Mouse (Mus musculus) E14TG2a.4 (cell line): Measurements from ENCODE around the gene Raet1e.
"Not testable (repeated sequence)": the region's sequence is repeated elsewhere in the genome, so short reads cannot be mapped to it uniquely, and the experiment has no call there.

ENCODE experiments used
- H3K27me3 ChIP-seq: 2 replicates; pipeline ENCODE4 v1.6.1; 2014; ENCODE audit warnings: low read length, control low read depth; ENCODE audit not compliant: insufficient read depth
- H3K36me3 ChIP-seq: 2 replicates; pipeline ENCODE4 v1.6.1; 2014; ENCODE audit warnings: low read length, control low read depth; ENCODE audit not compliant: insufficient read depth
- H3K4me1 ChIP-seq: replicated peaks from 2 replicates; pipeline ENCODE4 v1.6.1; 2014; ENCODE audit warnings: low read depth, low read length, control low read depth
- H3K4me3 ChIP-seq: replicated peaks from 2 replicates; pipeline ENCODE4 v1.5.1; 2014; ENCODE audit warnings: mild to moderate bottlenecking, low read length
- H3K9me3 ChIP-seq: 2 replicates; pipeline ENCODE4 v1.6.1; 2014; ENCODE audit warnings: low read length, control low read depth
- CTCF ChIP-seq: conservative IDR thresholded peaks from 2 replicates; pipeline ENCODE4 v1.5.1; 2014; ENCODE audit warnings: low read length

Raet1e gene

GRCm38 (mm10) chr10:22172431-22173334 lies 14.3 kb downstream of the Raet1e start:
- not testable (repeated sequence) for H3K27me3 ChIP-seq, H3K36me3 ChIP-seq, H3K4me3 ChIP-seq, H3K9me3 ChIP-seq, H3K4me1 ChIP-seq

- H3K9me3 ChIP-seq, H3K27me3 ChIP-seq, H3K36me3 ChIP-seq, H3K4me1 ChIP-seq, H3K4me3 ChIP-seq: not testable (repeated sequence)
These were observed 15.2 kb downstream of the Raet1e start for GRCm38 (mm10) chr10:22173335-22174189.

DNA sequence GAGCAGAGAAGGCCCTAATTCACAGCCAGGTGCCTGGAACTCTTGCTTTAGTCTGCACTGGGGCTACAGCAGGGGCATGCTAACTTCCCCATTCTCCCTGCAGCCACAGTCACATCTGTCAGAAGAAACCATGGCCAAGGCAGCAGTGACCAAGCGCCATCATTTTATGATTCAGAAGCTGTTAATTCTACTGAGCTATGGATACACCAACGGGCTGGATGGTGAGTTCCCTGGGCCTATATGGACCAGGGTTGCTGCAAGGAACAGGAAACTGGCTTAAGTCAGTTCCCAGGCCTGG lies 15.8 kb downstream of the Raet1e start:
- not testable (repeated sequence) for H3K4me3 ChIP-seq, H3K4me1 ChIP-seq, H3K9me3 ChIP-seq, H3K27me3 ChIP-seq, H3K36me3 ChIP-seq

DNA sequence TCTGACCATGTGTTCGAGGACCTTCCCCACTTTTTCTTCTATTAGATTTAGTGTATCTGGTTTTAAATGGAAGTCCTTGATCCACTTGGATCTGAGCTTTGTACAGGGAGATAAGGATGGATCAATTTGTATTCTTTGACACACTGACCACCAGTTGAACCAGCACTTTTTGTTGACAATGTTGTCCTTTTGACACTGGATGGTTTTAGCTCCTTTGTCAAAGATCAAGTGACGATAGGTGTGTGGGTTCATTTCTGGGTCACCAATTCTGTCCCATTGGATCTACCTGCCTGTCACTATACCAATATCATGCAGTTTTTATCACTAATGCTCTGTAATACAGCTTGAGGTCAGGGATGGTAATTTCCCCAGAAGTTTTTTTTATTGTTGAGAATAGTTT lies 18.1 kb downstream of the Raet1e start:
- H3K27me3 ChIP-seq, H3K9me3 ChIP-seq, H3K36me3 ChIP-seq, H3K4me3 ChIP-seq, H3K4me1 ChIP-seq: not testable (repeated sequence)

DNA sequence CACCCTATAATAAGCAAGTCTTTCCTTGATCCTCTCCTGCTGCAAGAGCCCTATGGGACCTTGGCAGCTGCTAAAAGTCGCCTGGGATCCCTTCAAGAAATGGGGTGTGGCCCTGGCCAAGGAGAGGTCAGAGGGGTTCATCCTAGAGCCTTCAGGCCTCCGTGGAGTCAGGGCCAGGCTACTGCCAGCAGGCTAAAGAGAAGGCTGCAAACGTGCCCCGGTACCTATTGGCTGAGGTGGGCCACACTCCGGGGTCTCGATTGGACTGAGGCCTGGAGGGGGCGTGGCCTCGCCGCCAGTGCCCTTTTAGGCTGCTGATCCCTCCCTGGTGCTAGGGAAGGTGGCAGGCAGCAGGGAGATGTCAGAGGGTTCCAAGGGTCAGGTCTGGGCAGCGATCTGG lies 32.7 kb downstream of the Raet1e start:
- not testable (repeated sequence) for H3K4me1 ChIP-seq, H3K36me3 ChIP-seq, H3K4me3 ChIP-seq, H3K9me3 ChIP-seq, H3K27me3 ChIP-seq

DNA sequence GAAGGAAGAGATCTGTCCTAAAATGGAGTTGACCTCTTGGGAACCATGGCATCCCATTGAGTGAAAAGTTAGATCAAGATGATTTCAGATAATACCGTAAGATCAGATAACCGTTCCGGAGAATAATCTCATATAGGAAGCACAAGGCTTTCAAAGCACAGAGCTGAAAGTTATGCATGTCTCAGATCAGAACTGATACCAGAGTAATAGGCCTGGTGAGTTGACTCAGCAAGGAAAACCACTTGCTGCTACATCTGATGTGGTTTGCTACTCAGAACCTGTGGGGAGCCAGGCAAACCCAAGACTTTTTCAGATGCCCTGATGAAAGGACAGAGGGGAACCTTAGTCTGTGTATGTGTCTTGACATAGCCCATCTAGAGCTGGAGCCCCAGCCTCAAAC lies 43.0 kb downstream of the Raet1e start:
- not testable (repeated sequence) for H3K27me3 ChIP-seq, H3K4me3 ChIP-seq, H3K4me1 ChIP-seq, H3K36me3 ChIP-seq, H3K9me3 ChIP-seq

GRCm38 (mm10) chr10:22202784-22203583 lies 44.6 kb downstream of the Raet1e start:
- not testable (repeated sequence) for H3K9me3 ChIP-seq, H3K27me3 ChIP-seq, H3K4me3 ChIP-seq, H3K4me1 ChIP-seq, H3K36me3 ChIP-seq

DNA sequence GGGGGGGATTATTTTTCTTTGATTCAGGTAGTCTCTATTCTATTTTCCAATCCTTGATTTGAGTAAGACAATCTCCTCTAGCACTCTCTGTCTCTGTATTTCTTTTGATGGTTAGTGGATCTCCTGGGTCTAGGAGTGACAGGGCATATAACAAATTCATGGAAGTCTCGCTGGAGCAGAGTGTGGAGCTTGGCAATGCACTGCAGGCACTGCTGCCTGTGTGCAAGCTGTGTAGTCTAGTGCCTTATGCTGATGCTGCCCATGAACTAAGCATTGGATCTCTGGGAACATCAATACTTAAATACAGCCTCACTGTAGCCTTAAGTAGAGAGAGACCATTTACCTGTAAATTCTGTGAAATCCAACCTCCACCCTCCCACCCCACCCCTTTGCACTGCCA lies 48.1 kb downstream of the Raet1e start:
- H3K4me1 ChIP-seq, H3K9me3 ChIP-seq, H3K36me3 ChIP-seq, H3K27me3 ChIP-seq, H3K4me3 ChIP-seq: not testable (repeated sequence)

- H3K27me3 ChIP-seq, H3K4me3 ChIP-seq, H3K4me1 ChIP-seq, H3K9me3 ChIP-seq, H3K36me3 ChIP-seq: not testable (repeated sequence)
- peak; percentile 47 for TF ChIP-seq CTCF
These were observed 53.8 kb downstream of the Raet1e start for GRCm38 (mm10) chr10:22212012-22212696.

DNA sequence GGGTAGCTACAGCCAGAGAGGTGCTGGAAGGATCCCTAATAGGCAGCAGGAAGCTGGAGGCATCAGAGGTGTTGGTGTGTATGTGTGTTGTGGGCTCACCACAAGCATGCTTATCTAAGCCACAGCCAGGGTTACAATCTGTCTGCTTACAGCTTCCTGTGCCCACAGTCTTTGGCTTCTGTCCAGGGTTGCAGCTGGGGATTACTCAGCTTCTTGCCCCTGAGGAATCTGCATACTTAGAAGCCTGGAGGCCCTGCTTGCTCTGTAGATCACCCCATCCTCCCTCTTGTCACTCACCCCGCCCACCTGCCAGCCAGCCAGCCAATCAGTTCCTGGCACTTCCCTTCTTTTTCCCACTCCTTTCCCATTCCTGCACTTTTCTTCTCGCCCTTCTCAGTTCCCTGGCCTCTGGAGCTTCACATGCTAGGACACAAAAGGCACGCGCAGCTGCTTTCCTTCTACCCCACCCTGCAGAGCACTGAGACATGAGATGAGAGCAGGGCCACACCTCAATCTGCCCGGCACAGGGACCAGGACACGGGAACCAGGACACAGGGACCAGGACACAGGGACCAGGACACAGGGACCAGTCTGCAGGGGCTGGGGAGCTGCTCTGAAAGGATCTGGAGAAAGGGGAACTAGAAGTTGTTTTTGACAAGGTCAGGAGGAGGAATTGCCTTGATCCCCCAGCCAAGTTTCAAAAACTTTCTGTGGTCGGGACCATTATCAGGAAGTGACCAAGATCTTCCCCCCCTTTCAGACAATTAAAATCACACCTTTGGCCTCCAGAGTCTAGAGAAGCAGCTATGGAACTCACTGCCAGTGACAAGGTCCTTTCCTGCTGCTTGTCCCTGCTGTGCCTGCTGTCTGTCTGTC lies 65.3 kb downstream of the Raet1e start:
- H3K9me3 ChIP-seq, H3K27me3 ChIP-seq, H3K4me1 ChIP-seq, H3K36me3 ChIP-seq, H3K4me3 ChIP-seq: not testable (repeated sequence)
